Mouse (Mus musculus): ENCODE data around the gene Gpr176. TPM values are rescaled to one million over a fixed set of nuclear protein-coding genes. Genes with fewer than 3 reads are reported as not detected.

The Gpr176 gene
- polyA plus RNA-seq, 1 experiment from 2014 or later = 6.2 TPM

DNA sequence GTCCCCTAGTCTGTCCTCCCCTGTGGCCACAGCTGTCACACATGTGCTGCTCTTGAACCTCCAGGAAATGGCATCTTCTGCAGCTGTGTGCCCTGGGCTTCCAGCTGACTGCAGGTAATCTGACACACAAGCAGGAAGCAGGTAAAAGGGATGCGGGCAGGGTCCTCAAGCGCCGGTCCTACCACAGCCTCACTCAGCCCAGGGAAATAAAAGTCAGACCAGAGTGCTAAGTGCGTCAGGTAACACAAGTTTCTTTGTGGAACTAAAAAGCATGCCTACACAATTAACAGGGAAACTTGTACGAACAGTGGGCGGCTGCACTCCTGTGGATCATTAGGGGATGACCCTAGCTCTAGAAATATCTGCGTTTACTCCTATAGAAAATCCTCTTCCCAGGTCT lies 137.0 kb downstream of the Gpr176 start:
- WGBS = 78% methylated on average over 7 of the region's 7 CpGs
- H3K9ac ChIP-seq (replicated peaks; ENCODE audit: low read depth, low read length) = no peak overlapping the region
- peaks cover 3% of the 10 kb centered on the region; the same call in 1 of the 2 replicates for H3K4me1 ChIP-seq (replicated peaks; ENCODE audit: control insufficient read depth, insufficient read depth, low read length)
- no peak for ATAC-seq
- no peaks in the 10 kb centered on the region for H3K9me3 ChIP-seq (ENCODE audit: control insufficient read depth, low read length)
- no peak overlapping the region for H3K27ac ChIP-seq (ENCODE audit: low read length)
- no peak overlapping the region for H3K4me3 ChIP-seq (replicated peaks; ENCODE audit: low read length)
- H3K27me3 ChIP-seq (replicated peaks; ENCODE audit: control insufficient read depth, insufficient read depth, low read length) = no peaks in the 10 kb centered on the region
- H3K36me3 ChIP-seq (ENCODE audit: control insufficient read depth, insufficient read depth) = no peaks in the 10 kb centered on the region
- no peak overlapping the region for H3K4me2 ChIP-seq (ENCODE audit: low read length)

DNA sequence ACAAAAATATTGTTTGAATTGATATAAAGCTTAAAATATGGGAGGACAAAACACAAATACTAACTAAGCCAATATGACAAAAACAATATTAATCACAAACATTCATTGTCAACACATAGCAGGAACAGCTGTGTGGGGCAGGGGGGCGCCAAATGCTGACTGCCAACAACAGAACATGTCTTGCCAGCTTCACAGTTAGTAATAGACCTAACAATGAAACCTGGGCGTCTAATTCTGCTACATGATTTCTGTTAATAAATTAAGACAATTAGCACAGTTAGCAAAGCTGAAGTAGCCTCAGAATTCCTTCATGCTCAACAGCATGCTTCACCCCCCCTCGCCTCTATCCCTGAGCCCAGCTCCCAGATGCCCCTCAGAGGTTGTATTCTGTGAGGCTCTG lies 137.6 kb downstream of the Gpr176 start:
- H3K36me3 ChIP-seq (ENCODE audit: control insufficient read depth, insufficient read depth) = no peaks in the 10 kb centered on the region
- H3K9ac ChIP-seq (replicated peaks; ENCODE audit: low read depth, low read length) = no peak overlapping the region
- no peaks in the 10 kb centered on the region for H3K27me3 ChIP-seq (replicated peaks; ENCODE audit: control insufficient read depth, insufficient read depth, low read length)
- H3K4me2 ChIP-seq (ENCODE audit: low read length) = no peak overlapping the region
- ATAC-seq = peak; percentile 64
- no peak overlapping the region for H3K27ac ChIP-seq (ENCODE audit: low read length)
- 56% methylated on average over 3 of the region's 3 CpGs for WGBS
- H3K4me3 ChIP-seq (replicated peaks; ENCODE audit: low read length) = no peak overlapping the region
- no peaks in the 10 kb centered on the region for H3K9me3 ChIP-seq (ENCODE audit: control insufficient read depth, low read length)
- peaks cover 3% of the 10 kb centered on the region; the same call in 1 of the 2 replicates for H3K4me1 ChIP-seq (replicated peaks; ENCODE audit: control insufficient read depth, insufficient read depth, low read length)

GRCm38 (mm10) chr2:118230544-118230943 lies 142.7 kb downstream of the Gpr176 start:
- WGBS = 90% methylated on average over 3 of the region's 3 CpGs
- no peaks in the 10 kb centered on the region for H3K36me3 ChIP-seq (ENCODE audit: control insufficient read depth, insufficient read depth)
- H3K4me1 ChIP-seq (replicated peaks; ENCODE audit: control insufficient read depth, insufficient read depth, low read length) = no peaks in the 10 kb centered on the region
- H3K4me3 ChIP-seq (replicated peaks; ENCODE audit: low read length) = no peak overlapping the region
- no peaks in the 10 kb centered on the region for H3K9me3 ChIP-seq (ENCODE audit: control insufficient read depth, low read length)
- no peak for ATAC-seq
- H3K4me2 ChIP-seq (ENCODE audit: low read length) = no peak overlapping the region
- no peaks in the 10 kb centered on the region for H3K27me3 ChIP-seq (replicated peaks; ENCODE audit: control insufficient read depth, insufficient read depth, low read length)
- H3K27ac ChIP-seq (ENCODE audit: low read length) = no peak overlapping the region
- H3K9ac ChIP-seq (replicated peaks; ENCODE audit: low read depth, low read length) = no peak overlapping the region

GRCm38 (mm10) chr2:118228486-118229079 lies 144.6 kb downstream of the Gpr176 start:
- no peak overlapping the region for H3K4me2 ChIP-seq (ENCODE audit: low read length)
- H3K4me1 ChIP-seq (replicated peaks; ENCODE audit: control insufficient read depth, insufficient read depth, low read length) = peaks cover 6% of the 10 kb centered on the region
- H3K27ac ChIP-seq (ENCODE audit: low read length) = no peak overlapping the region
- no peaks in the 10 kb centered on the region for H3K36me3 ChIP-seq (ENCODE audit: control insufficient read depth, insufficient read depth)
- H3K4me3 ChIP-seq (replicated peaks; ENCODE audit: low read length) = no peak overlapping the region
- H3K9me3 ChIP-seq (ENCODE audit: control insufficient read depth, low read length) = no peaks in the 10 kb centered on the region
- peak; percentile 82 for ATAC-seq
- H3K27me3 ChIP-seq (replicated peaks; ENCODE audit: control insufficient read depth, insufficient read depth, low read length) = no peaks in the 10 kb centered on the region
- H3K9ac ChIP-seq (replicated peaks; ENCODE audit: low read depth, low read length) = no peak overlapping the region
- 54% methylated on average over 4 of the region's 4 CpGs for WGBS

Small RNA genes within 50 kb of the gene (microRNA-seq; reads per million reads assigned to microRNA genes)
- gene Gm22800 = not detected

Other genes with a start within 250 kb of the Gpr176 start
- 4.5 and 4.6 TPM in 2 replicates for gene Fsip1, start 116.5 kb downstream of the Gpr176 start, polyA plus RNA-seq (2015; fragmentation: Nextera tagmentation; extraction: Ambion mirVana)
- 9.3 and 9.8 TPM in 2 replicates for gene Eif2ak4, start 15.2 kb upstream of the Gpr176 start, polyA plus RNA-seq (2015; fragmentation: Nextera tagmentation; extraction: Ambion mirVana)
- 316 and 322 TPM in 2 replicates for gene Srp14, start 106.3 kb upstream of the Gpr176 start, polyA plus RNA-seq (2015; fragmentation: Nextera tagmentation; extraction: Ambion mirVana)
- gene Bmf, start 176.3 kb upstream of the Gpr176 start, polyA plus RNA-seq (2015; fragmentation: Nextera tagmentation; extraction: Ambion mirVana) = 1.3 and 1.5 TPM in 2 replicates
- gene Bub1b, start 224.8 kb upstream of the Gpr176 start, polyA plus RNA-seq (2015; fragmentation: Nextera tagmentation; extraction: Ambion mirVana) = 36.4 and 45.0 TPM in 2 replicates

Measured in forebrain, embryonic 16.5 days (tissue).